Mouse (Mus musculus) olfactory bulb, adult 2 months (tissue): Measurements from ENCODE around the gene Rsu1.

Source experiments
- CTCF ChIP-seq: fragments of 200-500 bp; IDR thresholded peaks from 2 replicates; pipeline ENCODE4 v1.5.1; 2012; ENCODE audit warnings: low read depth, mild to moderate bottlenecking, low read length, moderate library complexity; ENCODE audit not compliant: insufficient read depth
- POLR2A ChIP-seq: fragments of 200-500 bp; IDR thresholded peaks from 2 replicates; pipeline ENCODE4 v1.6.1; 2012; ENCODE audit warnings: mild to moderate bottlenecking, low read depth, low read length, moderate library complexity; ENCODE audit not compliant: insufficient read depth

DNA sequence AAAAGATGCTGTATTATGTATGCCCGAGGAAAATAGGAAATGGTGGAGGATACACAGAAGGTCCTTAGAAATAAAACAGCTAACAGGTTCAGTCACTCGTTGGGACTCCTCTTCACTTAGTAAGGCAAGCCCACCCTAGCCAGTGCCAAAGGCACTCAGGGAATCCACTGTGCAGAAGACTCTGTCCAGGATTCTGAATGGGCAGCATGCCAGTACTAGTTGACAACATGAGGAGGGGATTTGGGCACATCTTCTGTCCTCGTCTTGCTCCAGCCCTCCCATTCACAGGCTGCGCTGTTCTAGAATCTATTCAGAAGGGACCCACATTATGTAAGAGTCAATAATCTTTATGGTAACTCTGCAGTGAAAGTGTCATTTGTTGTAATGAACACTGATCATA lies 181.4 kb downstream of the Rsu1 start:
- TF ChIP-seq POLR2A: no peak
- TF ChIP-seq CTCF: no peak
